Mouse (Mus musculus): ENCODE results near the gene Fam19a1.

Fam19a1 gene

GRCm38 (mm10) chr6:96258651-96259050, 145.7 kb downstream of the Fam19a1 start:
- DNase-seq (ENCODE audit: low spot score in 2 of 2): no peak

DNA sequence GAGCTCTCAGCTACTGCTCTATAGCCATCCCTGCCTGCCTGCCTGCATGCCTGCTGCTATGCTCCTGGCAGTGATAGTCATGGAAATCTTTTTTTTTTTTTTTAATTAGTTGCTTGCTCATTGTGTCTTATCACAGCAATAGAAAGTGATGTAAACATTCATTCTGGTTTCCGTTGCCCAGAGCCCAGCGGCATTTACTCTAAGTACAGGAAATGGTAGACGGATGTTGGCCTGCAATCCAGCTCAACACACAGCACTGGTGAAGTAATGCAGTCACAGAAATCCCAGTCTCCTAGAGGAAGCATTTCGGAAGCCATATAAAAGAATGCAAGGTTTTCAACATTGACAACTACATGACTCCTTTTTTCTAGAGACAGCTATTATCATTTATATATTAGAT, 153.5 kb downstream of the Fam19a1 start:
- DNase-seq (ENCODE audit: low spot score in 2 of 2): no peak

DNA sequence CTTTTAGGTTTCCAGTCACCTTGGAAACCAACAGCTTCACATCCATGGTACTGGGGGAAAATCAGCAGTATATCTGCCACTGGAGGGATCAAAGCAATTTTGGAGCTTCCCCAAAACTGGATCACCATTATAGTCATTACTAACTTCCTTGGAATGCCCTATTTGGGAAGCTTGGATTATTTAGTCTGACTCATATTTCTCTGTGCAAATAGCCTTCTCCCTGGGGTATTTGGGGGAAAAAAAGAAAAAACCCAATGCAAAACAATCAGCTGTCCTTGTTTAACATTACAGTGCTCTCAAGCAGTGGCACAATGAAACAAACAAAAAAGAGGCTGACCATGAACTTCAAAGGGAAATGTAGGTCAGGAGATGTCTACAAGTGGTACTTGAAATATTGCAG, 155.8 kb downstream of the Fam19a1 start:
- no peak for DNase-seq (ENCODE audit: low spot score in 2 of 2)

DNA sequence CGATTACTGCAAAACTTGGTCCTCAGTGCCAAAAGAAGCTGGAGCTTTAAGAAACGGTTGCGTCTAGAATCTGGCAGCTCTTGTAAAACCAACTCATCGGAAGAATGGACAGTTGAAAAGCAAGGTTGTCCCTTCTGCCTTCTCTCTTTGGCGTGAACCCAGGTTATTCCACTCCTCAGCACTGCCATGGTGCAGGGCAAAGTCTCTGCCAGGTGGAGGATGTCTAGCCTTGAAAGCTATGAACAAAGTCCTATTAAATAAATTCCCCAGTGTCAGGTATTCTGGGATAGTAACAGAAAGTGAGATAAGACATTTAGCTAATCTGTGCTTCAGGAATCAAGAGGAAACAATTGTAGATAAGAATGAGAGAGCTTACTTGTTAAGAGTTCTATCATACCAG, 157.5 kb downstream of the Fam19a1 start:
- DNase-seq (ENCODE audit: low spot score in 2 of 2): no peak

DNA sequence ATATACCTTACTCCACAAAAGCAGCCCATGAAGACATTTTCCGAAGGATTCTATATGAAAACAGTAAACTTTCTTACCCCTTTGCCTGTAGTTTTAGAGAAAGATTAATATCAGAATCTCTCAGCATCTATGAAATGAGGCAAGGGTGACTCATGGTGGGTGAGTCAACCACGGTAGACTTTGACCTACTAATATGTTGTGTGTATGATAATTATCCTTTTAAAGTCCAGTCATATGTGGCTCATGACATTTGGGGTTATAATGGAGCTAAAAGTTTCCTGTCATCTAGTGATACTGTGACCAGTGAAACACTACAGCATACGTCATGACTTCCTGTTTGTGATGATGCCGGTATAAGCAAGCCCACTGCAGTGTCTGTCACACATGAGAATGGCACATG, 170.8 kb downstream of the Fam19a1 start:
- no peak for DNase-seq (ENCODE audit: low spot score in 2 of 2)

DNA sequence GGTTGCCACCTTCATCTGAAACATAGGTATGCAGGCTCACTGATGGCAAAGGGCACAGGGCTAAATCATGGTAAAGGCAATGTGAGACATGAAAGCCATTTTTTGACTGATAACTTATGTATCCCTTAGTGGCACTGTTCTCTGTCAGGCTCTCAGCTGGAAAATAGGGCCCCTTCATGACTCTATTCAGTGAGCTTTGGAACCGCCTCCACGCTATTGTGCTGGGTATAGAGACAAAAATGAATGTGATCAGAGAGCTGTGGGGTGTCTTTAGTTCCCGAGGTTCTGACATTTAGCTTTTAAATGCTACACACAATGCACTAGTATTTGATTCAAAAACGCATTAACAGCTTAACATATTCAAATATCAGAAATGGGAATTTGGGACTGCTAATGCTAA, 171.6 kb downstream of the Fam19a1 start:
- no peak for DNase-seq (ENCODE audit: low spot score in 2 of 2)

DNA sequence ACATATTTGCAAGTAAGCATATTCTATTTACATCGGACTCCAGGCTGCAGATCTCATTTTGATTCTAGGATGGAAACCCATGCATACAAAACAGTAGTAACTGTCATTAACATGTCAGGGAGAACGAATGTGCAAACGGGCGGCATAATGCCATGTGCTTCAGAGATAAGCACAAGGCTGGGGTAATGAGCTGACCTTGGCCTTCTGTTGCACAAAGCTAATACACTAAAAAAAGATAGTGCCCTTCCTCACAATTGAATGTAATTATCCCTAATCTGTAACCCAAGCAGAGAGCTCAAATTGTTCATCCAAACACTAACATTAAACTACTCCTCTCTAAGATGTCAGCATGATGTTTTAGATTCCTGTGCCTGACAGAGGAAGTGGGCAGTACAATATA, 173.3 kb downstream of the Fam19a1 start:
- DNase-seq (ENCODE audit: low spot score in 2 of 2): no peak

- DNase-seq (ENCODE audit: low spot score in 2 of 2): no peak
These were observed 174.4 kb downstream of the Fam19a1 start for GRCm38 (mm10) chr6:96287377-96287776.

GRCm38 (mm10) chr6:96289672-96290071, 176.7 kb downstream of the Fam19a1 start:
- no peak for DNase-seq (ENCODE audit: low spot score in 2 of 2)

- no peak for DNase-seq (ENCODE audit: low spot score in 2 of 2)
These were observed 234.5 kb downstream of the Fam19a1 start for GRCm38 (mm10) chr6:96347491-96347890.

- no peak for DNase-seq (ENCODE audit: low spot score in 2 of 2)
These were observed 236.6 kb downstream of the Fam19a1 start for GRCm38 (mm10) chr6:96349446-96350025.

DNA sequence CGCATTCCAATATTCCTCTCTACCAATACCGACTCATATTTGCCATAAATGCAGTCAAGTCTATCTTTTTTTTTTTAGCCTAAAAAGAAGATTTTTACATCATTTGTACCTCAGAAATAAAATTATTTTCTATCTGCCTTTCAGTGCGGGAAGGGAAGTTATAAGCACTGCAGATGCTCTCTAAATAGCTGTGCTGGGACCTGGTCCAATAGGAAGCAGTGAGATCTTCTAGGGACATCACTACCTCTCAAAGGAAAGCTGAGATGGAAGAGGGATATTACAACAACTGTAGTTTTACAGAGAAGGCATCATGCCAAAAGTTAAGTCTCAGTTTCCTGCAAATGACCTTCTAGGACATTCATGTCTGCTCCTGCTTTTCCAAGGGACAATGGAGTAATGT, 256.6 kb downstream of the Fam19a1 start:
- no peak for DNase-seq (ENCODE audit: low spot score in 2 of 2)

- DNase-seq (ENCODE audit: low spot score in 2 of 2): no peak
These were observed 259.9 kb downstream of the Fam19a1 start for GRCm38 (mm10) chr6:96372848-96373247.

- DNase-seq (ENCODE audit: low spot score in 2 of 2): no peak
These were observed 260.3 kb downstream of the Fam19a1 start for GRCm38 (mm10) chr6:96373274-96373673.

DNA sequence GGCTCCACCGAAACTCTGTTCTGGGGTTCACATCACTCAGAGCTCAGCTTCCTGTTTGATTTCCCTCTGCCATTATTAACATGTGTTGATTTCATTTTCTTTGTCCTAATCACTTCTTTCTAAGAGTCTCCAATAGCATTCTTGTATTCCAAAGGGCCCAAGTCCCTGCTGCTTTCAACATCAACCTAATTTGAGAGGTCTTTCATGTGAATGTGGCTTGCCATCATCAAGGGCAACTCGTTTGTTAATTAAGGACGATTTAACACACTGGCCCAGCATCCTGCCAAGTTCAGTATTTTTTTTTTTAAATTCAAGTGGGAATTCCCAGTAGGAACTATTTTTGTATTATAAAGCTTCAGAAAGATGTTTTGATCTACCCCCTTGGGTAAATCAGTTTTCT, 263.8 kb downstream of the Fam19a1 start:
- no peak for DNase-seq (ENCODE audit: low spot score in 2 of 2)

GRCm38 (mm10) chr6:96379229-96379628, 266.3 kb downstream of the Fam19a1 start:
- DNase-seq (ENCODE audit: low spot score in 2 of 2): no peak

GRCm38 (mm10) chr6:96384441-96384840, 271.5 kb downstream of the Fam19a1 start:
- DNase-seq (ENCODE audit: low spot score in 2 of 2): no peak

- DNase-seq (ENCODE audit: low spot score in 2 of 2): no peak
These were observed 305.9 kb downstream of the Fam19a1 start for GRCm38 (mm10) chr6:96418866-96419265.

DNA sequence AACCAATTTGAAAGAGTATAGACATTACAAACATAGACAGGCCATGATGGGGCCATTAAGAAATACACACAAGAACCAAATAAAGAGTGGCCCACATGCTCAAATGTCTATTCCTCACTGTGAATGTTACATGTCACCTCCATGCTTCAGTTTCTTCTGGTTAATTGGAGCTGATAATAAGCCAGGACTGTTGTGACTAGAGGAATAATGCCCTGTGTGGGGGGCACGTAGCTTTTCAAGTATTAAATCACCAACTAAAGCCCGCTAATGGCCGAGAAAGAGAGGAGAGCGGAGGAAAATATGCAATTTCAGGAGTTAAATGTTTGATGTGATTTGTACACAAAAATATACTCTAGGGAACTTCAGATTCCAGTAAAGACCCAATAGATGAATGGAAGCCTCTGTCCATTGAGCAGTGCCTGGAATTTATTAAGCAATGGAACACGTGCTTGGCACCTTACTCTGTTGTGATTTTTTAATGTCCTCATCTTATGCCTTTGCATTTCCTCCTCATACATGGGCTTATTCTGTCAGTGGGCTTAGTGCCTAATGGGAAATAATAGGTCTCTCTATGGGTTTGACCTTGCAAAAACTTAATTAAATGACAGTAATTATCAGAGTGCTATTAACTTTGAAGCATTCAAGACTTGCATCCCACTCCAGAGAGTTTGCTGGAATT, 306.9 kb downstream of the Fam19a1 start:
- no peak for DNase-seq (ENCODE audit: low spot score in 2 of 2)

- DNase-seq (ENCODE audit: low spot score in 2 of 2): no peak
These were observed 307.6 kb downstream of the Fam19a1 start for GRCm38 (mm10) chr6:96420515-96420914.

DNA sequence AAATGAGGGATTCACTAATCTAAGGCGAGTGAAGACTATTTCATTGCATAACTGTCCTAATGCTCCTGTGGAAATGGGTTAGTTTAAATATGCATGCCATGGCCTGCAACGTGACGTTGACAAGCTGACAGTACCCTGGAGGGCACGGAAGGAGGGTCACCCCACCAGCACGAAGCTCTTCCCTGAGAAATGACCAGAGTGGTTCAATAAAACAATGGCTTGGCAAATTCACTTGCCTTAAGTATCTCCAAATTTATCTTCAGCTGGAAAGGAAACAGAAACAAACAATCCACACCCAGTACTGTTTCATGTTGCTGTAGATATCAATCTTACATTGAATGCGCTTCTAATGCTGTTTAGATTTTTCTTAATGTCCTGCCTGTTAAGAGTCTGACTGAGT, 316.4 kb downstream of the Fam19a1 start:
- no peak for DNase-seq (ENCODE audit: low spot score in 2 of 2)

- DNase-seq (ENCODE audit: low spot score in 2 of 2): no peak
These were observed 319.4 kb downstream of the Fam19a1 start for GRCm38 (mm10) chr6:96432397-96432796.

- no peak for DNase-seq (ENCODE audit: low spot score in 2 of 2)
These were observed 320.9 kb downstream of the Fam19a1 start for GRCm38 (mm10) chr6:96433896-96434295.

DNA sequence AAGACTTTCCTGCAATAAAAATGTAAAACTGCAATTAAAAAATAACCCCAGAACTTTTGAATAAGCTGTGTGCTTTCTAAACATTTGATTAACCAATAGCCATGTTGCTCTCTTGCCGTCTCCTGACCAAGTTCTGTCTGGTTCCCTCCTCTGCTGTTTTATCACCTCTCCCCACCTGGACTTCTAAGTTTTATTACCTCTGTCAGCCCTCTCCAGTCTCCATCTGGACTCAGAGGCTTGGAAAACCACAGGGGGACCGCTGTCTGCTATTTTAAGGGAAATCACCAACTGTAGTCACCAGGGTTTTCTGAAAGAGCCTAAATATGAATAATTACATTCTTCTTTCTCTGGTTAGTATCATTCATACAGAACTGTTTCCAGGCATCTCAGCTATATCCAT, 322.6 kb downstream of the Fam19a1 start:
- no peak for DNase-seq (ENCODE audit: low spot score in 2 of 2)

All from spleen, postnatal 36 days (tissue).